Mouse (Mus musculus): ENCODE results near the gene Usp5. TPM values are rescaled to one million over a fixed set of nuclear protein-coding genes. Genes with fewer than 3 reads are reported as not detected.
"Not testable (repeated sequence)": the region's sequence is repeated elsewhere in the genome, so short reads cannot be mapped to it uniquely, and the experiment has no call there.

The Usp5 gene
- total RNA-seq, 2 experiments from 2014 or later: 191 to 199 TPM

DNA sequence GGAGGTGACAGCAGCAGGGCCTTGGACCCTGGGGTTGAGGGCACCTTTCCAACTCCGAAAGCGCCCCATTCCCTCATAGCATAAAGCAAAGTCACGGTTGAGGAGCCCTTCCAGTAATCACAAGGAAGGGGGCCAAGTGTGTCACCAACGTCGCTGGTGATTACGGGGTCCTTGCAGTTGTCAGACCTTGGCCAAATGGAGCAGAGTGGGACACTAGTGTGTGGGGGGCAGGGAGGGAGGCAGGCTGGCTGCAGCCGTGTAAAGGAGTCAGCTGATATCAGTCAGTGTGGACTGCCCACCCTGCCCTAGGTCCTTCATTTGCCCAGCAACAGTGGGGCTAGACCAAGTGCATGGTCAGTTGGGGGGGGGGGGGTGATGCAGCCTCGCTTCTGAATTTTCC lies 14.8 kb downstream of the Usp5 start:
- DNase-seq (ENCODE audit: low spot score in 2 of 2): no peak
- intact Hi-C loops (cut with DNase I): no loop called here

DNA sequence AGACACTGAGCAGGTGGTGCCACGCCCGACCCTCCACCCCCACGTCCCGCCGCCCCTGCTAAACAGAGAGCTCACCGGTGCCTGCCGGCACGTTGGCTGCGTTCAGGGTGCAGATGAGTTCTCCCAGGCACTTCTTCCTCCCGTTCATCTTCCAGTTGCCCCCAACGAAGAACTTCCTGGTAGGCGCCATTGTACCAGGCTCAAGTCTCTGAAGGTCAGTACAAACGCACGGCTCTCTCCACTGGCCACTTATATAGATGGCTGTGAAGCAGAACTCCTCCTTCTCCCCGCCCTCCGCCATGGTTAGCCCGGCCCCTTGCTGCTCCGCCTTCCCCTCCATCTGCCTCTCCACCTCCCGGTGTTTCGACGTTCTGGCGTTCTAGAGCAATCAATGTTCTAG lies 15.4 kb downstream of the Usp5 start, which contains the start of gene Tpi1:
Tpi1 (minus strand) TSS at position 364 of the 400 bp plus-strand sequence.
- intact Hi-C loops (cut with DNase I): loop anchor here (2.0 kb wide), 1 partner anchor 45 kb away; the partner anchor contains the start of gene Eno2
- DNase-seq (ENCODE audit: low spot score in 2 of 2): peak; percentile 87 to 89

- intact Hi-C loops (cut with DNase I): loop anchor here (2.0 kb wide), 1 partner anchor 45 kb away; the partner anchor contains the start of gene Eno2
- DNase-seq (ENCODE audit: low spot score in 2 of 2): peak; percentile 68 to 80
Observed at GRCm38 (mm10) chr6:124813496-124813895, 15.8 kb downstream of the Usp5 start.

DNA sequence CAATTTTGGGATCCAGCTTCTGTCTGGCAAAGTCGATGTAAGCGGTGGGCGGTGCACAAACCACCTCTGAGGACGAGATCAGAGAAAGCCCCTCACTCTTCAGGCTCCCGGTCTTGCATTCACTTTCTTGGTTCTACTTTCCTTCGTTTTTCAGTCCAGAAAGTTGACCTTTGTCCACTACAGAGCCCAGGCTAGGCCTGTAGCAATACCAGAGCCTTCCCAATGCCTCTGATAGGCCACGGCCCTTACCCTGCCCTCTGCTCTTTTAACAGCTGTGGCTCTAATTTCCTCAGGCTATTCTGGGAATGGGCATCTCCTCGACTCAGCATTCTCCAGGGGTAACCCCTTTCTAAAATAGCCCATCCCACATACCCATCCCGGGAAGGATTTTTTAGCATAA lies 16.4 kb downstream of the Usp5 start:
- DNase-seq (ENCODE audit: low spot score in 2 of 2): peak in 1 of 2 experiments; percentile 32
- intact Hi-C loops (cut with DNase I): loop anchor here (2.0 kb wide), 1 partner anchor 44 kb away; the partner anchor contains the start of gene Eno2

DNA sequence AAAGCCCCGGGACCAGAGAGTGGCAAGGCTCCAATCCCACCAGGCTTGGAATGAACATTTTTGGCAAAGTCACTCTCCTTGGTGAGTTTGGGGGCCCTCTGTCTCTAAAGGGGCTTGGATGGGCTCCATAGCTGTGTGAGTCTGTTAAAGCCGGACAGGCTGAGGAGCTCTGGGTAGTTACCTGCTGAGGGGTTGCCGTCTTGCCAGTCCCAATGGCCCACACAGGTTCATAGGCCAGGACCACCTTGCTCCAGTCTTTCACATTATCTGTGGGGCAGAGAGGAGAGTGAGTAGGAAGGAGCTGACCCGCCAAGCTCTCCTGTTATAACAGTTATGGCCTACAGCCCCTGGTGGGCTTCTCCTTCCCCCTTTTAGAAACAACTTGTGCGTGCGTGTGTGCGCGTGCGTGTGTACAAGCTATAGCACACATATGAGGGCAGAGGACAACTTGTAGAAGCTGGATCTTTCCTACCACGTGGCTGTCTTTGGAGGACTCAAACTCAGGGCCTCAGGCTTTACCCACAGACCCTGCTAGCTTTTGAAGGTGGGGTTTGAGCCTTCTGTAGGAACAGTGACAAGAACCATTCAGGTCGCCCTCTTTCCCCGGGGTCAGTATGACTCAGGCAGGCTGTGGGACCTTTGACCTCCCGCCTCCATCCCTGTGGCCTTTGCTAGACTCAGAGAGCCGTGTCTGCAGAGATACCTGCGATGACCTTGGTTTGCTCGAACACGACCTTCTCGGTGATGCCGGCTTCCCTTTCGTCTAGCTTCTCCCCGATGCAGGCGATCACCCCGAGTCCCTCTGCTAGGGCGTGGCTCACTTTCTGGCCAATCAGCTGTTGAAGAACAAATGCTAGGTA lies 17.4 kb downstream of the Usp5 start:
- DNase-seq (ENCODE audit: low spot score in 2 of 2): no peak

GRCm38 (mm10) chr6:124811403-124811665 lies 17.9 kb downstream of the Usp5 start:
- intact Hi-C loops (cut with DNase I): no loop called here
- DNase-seq (ENCODE audit: low spot score in 2 of 2): no peak

More for the DNA sequence above, 17.4 kb downstream of the Usp5 start:
- intact Hi-C loops (cut with DNase I): loop anchor here (2.0 kb wide), 1 partner anchor 43 kb away; the partner anchor contains the start of gene Eno2

DNA sequence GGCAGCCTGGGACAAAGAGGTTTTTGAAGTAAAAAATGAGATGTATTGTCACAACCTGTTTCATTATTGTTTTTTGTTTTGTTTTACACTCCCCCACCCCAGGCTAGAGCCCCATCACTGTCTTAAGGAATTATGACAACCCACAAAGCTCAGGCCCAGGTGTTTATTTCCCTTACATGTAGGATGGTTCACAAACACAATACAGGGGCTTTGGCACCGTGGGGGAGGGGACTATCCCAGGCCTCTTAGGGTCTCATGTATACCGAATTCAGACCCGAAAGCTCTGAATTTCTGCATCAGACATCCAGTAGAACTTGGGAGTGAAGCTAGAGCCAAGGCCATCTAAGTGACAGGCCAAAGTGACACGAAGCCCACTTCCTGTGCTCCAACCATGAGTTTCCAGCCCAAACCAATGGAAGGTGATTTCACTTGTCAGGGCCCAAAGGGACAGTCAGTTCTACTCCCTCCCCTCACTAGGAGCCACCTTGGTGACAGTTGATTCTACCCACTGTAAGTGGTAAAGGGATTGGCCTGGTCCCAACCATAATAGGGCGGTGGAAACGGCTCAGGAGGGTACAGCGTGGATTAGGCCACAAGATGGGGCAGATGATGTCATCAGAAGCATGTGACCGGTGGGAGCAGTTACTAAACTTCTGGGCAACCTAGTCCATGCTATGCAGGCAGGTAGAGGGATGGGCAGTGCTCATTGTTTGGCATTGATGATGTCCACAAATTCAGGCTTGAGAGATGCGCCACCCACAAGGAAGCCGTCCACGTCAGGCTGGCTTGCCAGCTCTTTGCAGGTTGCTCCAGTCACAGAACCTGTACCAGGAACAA lies 18.5 kb downstream of the Usp5 start:
- DNase-seq (ENCODE audit: low spot score in 2 of 2); intact Hi-C loops (cut with DNase I): not testable (repeated sequence)

- DNase-seq (ENCODE audit: low spot score in 2 of 2): no peak
- intact Hi-C loops (cut with DNase I): no loop called here
Observed at GRCm38 (mm10) chr6:124809775-124810538, 19.3 kb downstream of the Usp5 start.

- DNase-seq (ENCODE audit: low spot score in 2 of 2): peak; percentile 61 to 66
- intact Hi-C loops (cut with DNase I): no loop called here
Observed at GRCm38 (mm10) chr6:124809052-124809774, 20.1 kb downstream of the Usp5 start.

DNA sequence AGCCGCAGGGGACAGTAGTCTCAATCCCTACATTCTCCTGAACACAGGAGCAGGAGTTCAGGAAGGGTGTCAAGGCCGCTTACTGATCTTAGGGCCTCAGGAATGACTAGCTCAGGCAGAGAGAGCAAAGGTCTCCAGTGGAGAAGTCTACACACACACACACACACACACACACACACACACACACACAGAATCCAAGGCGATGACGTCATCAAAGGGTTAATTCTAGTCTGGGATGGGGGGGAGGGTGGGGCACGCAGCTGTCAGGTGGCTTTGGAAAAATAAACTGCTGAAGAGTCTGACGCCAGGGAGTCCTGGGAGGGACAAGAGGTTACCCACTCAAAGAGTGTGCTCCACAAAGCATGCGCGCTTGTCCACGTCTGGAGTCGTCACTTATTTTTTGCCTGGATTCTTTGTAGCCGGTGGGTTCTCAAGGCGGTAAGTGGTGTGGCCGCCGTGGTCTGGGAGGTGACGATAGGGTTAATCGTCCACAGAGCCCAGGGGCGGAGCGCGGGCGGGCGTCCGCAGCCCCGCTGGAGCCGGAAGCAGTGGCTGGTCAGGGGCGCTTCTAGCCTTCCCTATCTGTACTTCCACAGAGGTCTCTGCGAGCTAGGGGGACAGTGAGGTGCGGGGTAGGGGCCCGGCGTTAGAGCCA lies 20.8 kb downstream of the Usp5 start, which contains the start of gene Spsb2:
Spsb2 (plus strand) TSS at position 304 of the 655 bp plus-strand sequence.
- intact Hi-C loops (cut with DNase I): no loop called here
- DNase-seq (ENCODE audit: low spot score in 2 of 2): peak in 1 of 2 experiments; percentile 48

GRCm38 (mm10) chr6:124807986-124808357 lies 21.3 kb downstream of the Usp5 start:
- intact Hi-C loops (cut with DNase I): no loop called here
- no peak for DNase-seq (ENCODE audit: low spot score in 2 of 2)

GRCm38 (mm10) chr6:124807366-124807765 lies 21.9 kb downstream of the Usp5 start:
- DNase-seq (ENCODE audit: low spot score in 2 of 2): no peak
- intact Hi-C loops (cut with DNase I): no loop called here

DNA sequence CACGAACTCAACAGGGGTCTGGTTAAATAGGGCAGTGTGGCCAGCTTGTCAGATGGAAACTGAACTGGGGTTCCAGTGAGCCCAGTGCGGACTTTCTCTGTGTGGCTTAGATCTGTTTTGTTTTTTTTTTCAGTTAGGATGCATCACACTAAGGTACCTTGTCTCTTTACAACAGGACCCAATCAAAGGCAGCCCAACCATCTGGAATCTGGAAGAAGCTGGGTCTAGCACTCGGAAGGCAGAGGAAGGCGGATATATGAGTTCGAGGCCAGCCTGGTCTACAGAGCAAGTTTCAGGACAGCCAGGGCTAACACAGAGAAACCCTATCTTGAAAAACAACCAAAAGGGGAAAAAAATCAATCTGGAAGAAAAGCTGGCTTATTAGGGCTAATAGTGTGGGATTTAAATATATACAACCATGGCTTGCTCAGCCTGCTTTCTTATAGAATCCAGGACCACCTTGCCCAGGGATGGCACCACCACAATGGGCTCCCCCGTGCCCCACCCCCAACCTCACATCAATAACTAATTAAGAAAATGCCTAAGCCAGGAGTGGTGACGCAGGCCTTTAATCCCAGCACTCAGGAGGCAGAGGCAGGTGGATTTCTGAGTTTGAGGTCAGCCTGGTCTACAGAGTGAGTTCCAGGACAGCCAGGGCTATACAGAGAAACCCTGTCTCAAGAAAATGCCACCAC lies 22.7 kb downstream of the Usp5 start:
- DNase-seq (ENCODE audit: low spot score in 2 of 2): no peak
- intact Hi-C loops (cut with DNase I): no loop called here

DNA sequence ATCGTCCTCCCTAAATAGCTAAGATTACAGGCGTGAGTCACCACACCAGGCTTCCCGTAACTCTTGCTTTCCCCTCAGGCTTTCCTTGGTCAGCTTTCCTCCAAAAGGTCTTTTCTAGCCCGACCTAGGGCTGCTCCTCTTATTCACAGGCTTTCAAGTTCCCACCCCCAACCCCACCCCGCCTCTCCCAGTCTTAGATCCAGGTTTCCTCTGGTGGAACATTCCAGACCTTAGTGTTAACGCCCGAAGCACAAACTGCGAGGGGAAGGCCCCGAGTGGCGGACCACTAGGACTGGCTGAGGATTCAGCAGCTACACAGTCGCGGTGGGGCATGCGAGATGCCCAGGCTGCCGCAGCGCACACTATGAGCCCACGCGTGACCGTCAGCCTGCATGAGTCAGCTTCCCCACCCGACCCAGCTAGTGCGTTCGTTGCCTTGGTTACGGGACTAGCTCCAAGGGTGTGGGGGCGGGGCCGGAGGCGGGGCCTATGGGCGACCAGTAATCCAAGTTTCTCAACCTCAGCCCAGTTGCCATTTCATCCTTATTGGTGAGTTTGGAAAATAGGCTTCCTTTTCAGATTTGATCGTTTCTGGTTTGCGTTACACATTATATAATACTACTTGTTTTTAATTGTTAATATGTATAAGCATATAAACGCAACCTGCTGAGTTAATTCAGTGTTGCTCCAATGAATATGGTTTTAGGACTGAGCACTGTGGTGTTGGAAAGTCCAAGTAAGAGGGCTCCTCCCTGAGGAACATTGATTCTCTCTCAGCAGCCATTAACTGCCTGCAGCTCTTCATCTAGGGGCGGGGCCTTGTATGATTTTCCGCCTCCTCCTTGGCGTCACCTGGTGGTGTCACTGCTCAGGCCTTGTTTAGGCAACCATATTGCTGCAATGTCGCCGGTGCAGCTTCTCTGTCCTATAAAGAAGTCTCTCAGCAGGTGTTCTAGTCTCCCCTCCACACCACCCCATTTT lies 23.7 kb downstream of the Usp5 start:
- intact Hi-C loops (cut with DNase I): loop anchor here (2.0 kb wide), 1 partner anchor 37 kb away; the partner anchor contains the start of gene Eno2
- peak; percentile 94 to 95 for DNase-seq (ENCODE audit: low spot score in 2 of 2)

DNA sequence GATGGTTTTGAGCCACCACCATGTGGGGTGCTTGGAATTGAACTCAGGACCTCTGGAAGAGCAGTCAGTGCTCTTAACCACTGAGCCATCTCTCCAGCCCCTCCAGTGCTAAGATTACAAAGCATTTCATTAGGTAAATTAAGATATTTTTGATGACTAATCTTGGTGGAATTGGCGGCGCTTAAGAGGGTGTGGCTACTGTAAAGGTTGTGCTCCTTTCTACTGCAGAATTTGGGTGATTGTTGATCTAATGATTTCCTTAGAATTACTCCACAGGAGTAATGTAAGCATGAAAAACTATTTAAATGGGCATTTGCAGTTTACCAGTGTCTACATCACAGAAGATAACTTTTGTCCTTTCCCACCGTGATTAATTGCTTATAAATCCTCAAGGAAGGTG lies 24.9 kb downstream of the Usp5 start:
- intact Hi-C loops (cut with DNase I): loop anchor here (2.0 kb wide), 1 partner anchor 36 kb away; the partner anchor contains the start of gene Eno2
- DNase-seq (ENCODE audit: low spot score in 2 of 2): no peak

DNA sequence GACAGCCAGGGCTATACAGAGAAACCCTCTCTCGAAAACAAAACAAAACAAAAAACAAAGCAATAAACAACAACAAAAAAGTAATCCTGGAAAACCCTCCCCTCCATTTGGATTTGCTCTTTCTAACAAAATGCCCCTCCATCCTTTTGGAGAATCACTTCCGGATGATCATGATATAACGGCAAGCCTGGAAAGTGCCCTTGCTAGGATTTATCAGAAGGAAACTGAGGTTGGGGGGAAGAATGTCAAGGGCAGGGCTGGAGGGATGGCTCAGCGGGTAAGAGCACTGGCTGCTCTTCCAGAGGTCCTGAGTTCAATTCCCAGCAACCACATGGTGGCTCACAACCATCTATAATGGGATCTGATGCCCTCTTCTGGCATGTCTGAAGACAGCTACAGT lies 25.6 kb downstream of the Usp5 start:
- intact Hi-C loops (cut with DNase I): loop anchor here (2.0 kb wide), 1 partner anchor 35 kb away; the partner anchor contains the start of gene Eno2
- DNase-seq (ENCODE audit: low spot score in 2 of 2): not testable (repeated sequence)

DNA sequence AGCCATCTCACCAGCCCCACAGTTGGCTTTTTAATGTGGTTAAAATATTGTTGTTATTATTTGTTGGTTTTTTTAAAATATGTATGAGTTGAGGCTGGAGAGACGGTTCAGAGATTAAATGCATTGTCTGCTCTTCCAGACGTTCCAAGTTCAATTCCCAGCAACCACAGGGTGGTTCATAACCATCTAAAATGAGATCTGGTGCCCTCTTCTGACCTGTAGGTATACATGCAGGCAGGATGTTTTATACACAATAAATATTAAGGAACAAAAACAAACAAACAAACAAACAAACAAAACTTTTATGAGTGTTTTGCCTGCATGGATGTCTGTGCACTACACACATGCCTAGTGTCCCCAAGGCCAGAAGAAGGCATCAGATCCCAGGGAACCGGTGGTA lies 26.2 kb downstream of the Usp5 start:
- intact Hi-C loops (cut with DNase I): no loop called here

More for the DNA sequence above, 26.2 kb downstream of the Usp5 start:
- DNase-seq (ENCODE audit: low spot score in 2 of 2): no peak

All from left cerebral cortex, postnatal 36 days (tissue).